Mouse (Mus musculus) stomach, postnatal 0 days (tissue): Measurements from ENCODE around the gene Tomm40l. TPM values are rescaled to one million over a fixed set of nuclear protein-coding genes. Genes with fewer than 3 reads are reported as not detected.

Experiments used
- ATAC-seq: fragments of 200-750 bp; cut with Nextera tagmentation; 2 replicates; pipeline ENCODE4 v1.8.0; 2017; ENCODE audit not compliant: low FRiP score, low TSS enrichment
- DNase-seq: peaks from one replicate; pipeline ENCODE4 v3.0.0-alpha.2; 2016; ENCODE audit warnings: low spot score
- H3K27ac ChIP-seq: fragments of 300-500 bp; sonication (generic); replicated peaks from 2 replicates; pipeline ENCODE4 v1.5.1; 2014; ENCODE audit warnings: mild to moderate bottlenecking, control low read depth
- H3K27me3 ChIP-seq: fragments of 300-500 bp; sonication (generic); 2 replicates; pipeline ENCODE4 v1.6.1; 2014; ENCODE audit warnings: low read length; ENCODE audit not compliant: control insufficient read depth, insufficient read depth
- H3K36me3 ChIP-seq: fragments of 300-500 bp; sonication (generic); 2 replicates; pipeline ENCODE4 v1.6.1; 2014; ENCODE audit warnings: low read length, mixed read lengths; ENCODE audit not compliant: control insufficient read depth, insufficient read depth
- H3K4me1 ChIP-seq: fragments of 300-500 bp; sonication (generic); replicated peaks from 2 replicates; pipeline ENCODE4 v1.6.1; 2014; ENCODE audit warnings: antibody characterized with exemption; ENCODE audit not compliant: control insufficient read depth, insufficient read depth
- H3K4me2 ChIP-seq: fragments of 300-500 bp; sonication (generic); replicated peaks from 2 replicates; pipeline ENCODE4 v1.6.1; 2014; ENCODE audit warnings: low read depth, mild to moderate bottlenecking, control low read depth, moderate library complexity
- H3K4me3 ChIP-seq: fragments of 300-500 bp; sonication (generic); 2 replicates; pipeline ENCODE4 v1.5.1; 2014; ENCODE audit warnings: low read depth, low read length, control low read depth
- H3K9ac ChIP-seq: fragments of 300-500 bp; sonication (generic); 2 replicates; pipeline ENCODE4 v1.6.1; 2014; ENCODE audit warnings: mild to moderate bottlenecking, low read length, control low read depth, mixed read lengths
- H3K9me3 ChIP-seq: fragments of 300-500 bp; sonication (generic); 2 replicates; pipeline ENCODE4 v1.6.1; 2016; ENCODE audit warnings: low read length; ENCODE audit not compliant: control insufficient read depth
- CTCF ChIP-seq: IDR thresholded peaks from 2 replicates; pipeline ENCODE4 v1.5.1; 2016; ENCODE audit warnings: antibody characterized with exemption, low read depth, mild to moderate bottlenecking, moderate library complexity
- EP300 ChIP-seq: optimal IDR thresholded peaks from 2 replicates; pipeline ENCODE3; 2016; ENCODE audit warnings: antibody characterized with exemption
- WGBS: fragments of 180-500 bp; shearing (Covaris S2); extraction: QIAGEN DNeasy Blood & Tissue Kit; methylation state at CpG from one replicate; pipeline ENCODE4 v1.1.7; 2014; 5-methylcytosine and 5-hydroxymethylcytosine counted together
- polyA plus RNA-seq: library from polyadenylated mRNA; unstranded; fragments of >200 nt; fragmentation: Nextera tagmentation; extraction: Ambion mirVana; gene quantifications from 2 replicates; pipeline ENCODE4 v1.2.1, GENCODE M21; 2015

Tomm40l gene
- polyA plus RNA-seq, 1 experiment from 2014 or later: 19.6 TPM

DNA sequence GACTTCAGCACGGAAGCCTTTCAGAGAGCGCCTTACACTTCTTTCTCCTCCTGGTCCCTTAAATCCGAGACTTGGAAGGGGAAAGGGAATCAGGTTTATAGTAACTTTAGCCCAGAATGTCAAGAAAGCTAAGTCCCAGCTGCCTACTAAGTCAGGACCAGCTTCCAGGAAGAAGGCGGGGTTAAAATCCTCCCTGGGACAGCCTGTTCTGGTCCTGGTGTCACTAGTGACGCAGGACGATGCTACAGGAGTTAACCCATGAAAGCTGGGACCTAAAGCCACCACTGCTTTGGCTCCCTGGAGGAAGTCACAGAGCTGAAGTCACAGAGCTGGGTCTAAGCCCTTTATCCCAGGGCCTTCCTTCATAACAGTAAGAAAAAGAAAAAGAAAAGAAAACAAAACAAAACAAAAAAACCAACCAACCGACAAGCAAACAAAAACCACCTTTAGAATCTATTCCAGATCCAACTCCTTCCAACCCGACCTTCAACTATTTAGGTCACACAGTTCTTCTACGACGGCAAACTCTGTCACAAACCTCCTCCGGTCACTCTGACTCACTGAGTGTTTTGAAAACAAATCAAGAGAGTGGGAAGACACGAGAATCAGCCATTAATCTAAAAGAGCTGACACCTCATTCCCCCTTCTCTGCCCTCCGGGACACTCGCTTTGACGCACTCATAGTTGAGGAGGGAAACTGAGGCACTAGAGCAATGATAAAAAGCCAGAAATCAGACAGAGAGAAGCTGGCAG lies 17.9 kb upstream of the Tomm40l start:
- DNase-seq: no peak
- peak; percentile 63; the same call in 1 of the 2 replicates for ATAC-seq
- WGBS: 51% methylated on average over 15 of the region's 15 CpGs

GRCm38 (mm10) chr1:171238463-171238862 lies 16.1 kb upstream of the Tomm40l start:
- Histone ChIP-seq H3K4me1 (no peaks in the 10 kb centered on the region), H3K27me3 (no peaks in the 10 kb centered on the region), H3K4me2 (no peak overlapping the region), H3K36me3 (peaks cover 35% of the 10 kb centered on the region), H3K4me3 (no peak overlapping the region), H3K9ac (no peak overlapping the region), H3K9me3 (no peaks in the 10 kb centered on the region), H3K27ac (no peak overlapping the region)
- ATAC-seq: 0 out of 2 replicates have a peak, but pooled peaks have one; percentile 48
- TF ChIP-seq CTCF (peak; percentile 90), EP300 (no peak)
- 76% methylated on average over 14 of the region's 14 CpGs for WGBS
- DNase-seq: peak; percentile 82

More for the DNA sequence above, 17.9 kb upstream of the Tomm40l start:
- H3K4me2 ChIP-seq: no peak overlapping the region
- H3K9me3 ChIP-seq: no peaks in the 10 kb centered on the region
- TF ChIP-seq CTCF (no peak), EP300 (no peak)
- H3K36me3 ChIP-seq: peaks cover 25% of the 10 kb centered on the region
- no peaks in the 10 kb centered on the region for H3K4me1 ChIP-seq
- no peaks in the 10 kb centered on the region for H3K27me3 ChIP-seq
- no peak overlapping the region for H3K9ac ChIP-seq
- H3K27ac ChIP-seq: peak overlapping the region; percentile 75; the same call in 1 of the 2 replicates
- no peak overlapping the region for H3K4me3 ChIP-seq

DNA sequence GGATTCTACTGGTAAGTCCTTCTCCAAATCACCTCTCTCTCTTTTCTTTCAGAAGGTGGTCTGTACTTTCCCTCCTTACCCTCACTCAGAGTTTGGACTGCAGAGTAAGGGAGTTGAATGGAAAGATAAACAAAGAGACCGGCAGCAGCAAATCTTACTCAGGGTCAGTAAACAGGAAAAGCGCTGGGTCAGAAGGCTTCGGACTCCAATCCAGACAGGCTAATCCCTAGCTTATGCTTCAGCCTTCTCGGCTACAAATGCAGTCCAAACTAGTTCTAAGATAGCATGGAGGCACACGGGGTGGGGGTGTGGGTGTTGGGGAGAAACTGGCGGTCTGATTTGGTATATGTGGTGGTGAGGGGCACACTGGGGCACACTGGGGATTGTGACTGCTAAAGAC lies 15.1 kb upstream of the Tomm40l start:
- H3K4me3 ChIP-seq: no peak overlapping the region
- 54% methylated on average over 6 of the region's 6 CpGs for WGBS
- DNase-seq: no peak
- peaks cover 35% of the 10 kb centered on the region for H3K36me3 ChIP-seq
- no peak overlapping the region for H3K4me2 ChIP-seq
- ATAC-seq: no peak
- no peaks in the 10 kb centered on the region for H3K9me3 ChIP-seq
- no peaks in the 10 kb centered on the region for H3K4me1 ChIP-seq
- no peaks in the 10 kb centered on the region for H3K27me3 ChIP-seq
- H3K9ac ChIP-seq: no peak overlapping the region
- H3K27ac ChIP-seq: peak overlapping the region; percentile 13; the same call in 1 of the 2 replicates
- TF ChIP-seq CTCF (no peak), EP300 (no peak)

DNA sequence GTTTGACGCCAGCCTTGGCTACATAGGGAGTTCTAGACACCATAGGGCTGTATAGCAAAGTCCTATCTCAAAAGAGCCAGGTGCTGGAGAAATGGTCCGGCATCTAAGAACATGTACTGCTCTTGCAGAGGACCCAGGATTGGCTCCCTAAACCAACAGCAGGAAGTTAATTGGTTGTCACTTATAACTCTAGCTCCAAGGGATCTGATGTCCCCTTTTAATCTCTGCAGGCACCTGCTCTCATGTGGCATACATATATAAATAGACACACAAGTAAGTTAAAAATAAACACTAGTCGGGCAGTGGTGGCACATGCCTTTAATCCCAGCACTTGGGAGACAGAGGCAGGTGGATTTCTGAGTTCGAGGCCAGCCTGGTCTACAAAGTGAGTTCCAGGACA lies 13.5 kb upstream of the Tomm40l start:
- H3K27me3 ChIP-seq: no peaks in the 10 kb centered on the region
- no peaks in the 10 kb centered on the region for H3K9me3 ChIP-seq
- no peak overlapping the region for H3K9ac ChIP-seq
- no peaks in the 10 kb centered on the region for H3K4me1 ChIP-seq
- 73% methylated on average over 4 of the region's 4 CpGs for WGBS
- H3K36me3 ChIP-seq: peaks cover 35% of the 10 kb centered on the region
- DNase-seq (no peak), ATAC-seq (no peak)
- TF ChIP-seq EP300 (no peak), CTCF (no peak)
- H3K27ac ChIP-seq: no peak overlapping the region
- no peak overlapping the region for H3K4me3 ChIP-seq
- H3K4me2 ChIP-seq: no peak overlapping the region

DNA sequence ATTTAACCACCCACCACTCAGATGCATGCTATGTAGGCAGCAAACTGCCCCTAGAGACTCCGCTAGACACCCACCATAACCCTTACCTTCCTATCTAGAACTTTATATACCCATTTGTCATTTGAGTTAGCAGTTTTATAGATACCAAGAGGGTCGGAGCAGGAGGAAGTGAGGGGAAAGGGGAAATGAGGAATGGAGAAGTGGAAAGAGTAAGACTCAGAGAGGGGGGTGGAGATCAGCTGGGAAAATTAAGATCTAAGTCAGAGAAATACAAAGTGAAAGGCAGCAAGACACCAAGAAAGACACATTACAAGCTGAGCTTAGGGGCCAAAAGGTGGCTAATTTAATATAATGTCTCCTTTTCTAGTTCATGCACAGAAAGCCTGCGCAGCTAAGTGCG lies 12.2 kb upstream of the Tomm40l start:
- TF ChIP-seq CTCF (no peak), EP300 (no peak)
- H3K36me3 ChIP-seq: peaks cover 35% of the 10 kb centered on the region

GRCm38 (mm10) chr1:171234126-171234525 lies 11.8 kb upstream of the Tomm40l start, which contains the start of gene Fcer1g:
TSS of gene Fcer1g (minus strand) at chr1:171234365.
- Histone ChIP-seq H3K4me2 (no peak within 1 kb of the TSS), H3K9me3 (no peaks in the 10 kb centered on the region), H3K4me1 (no peaks in the 10 kb centered on the region), H3K9ac (no peak within 1 kb of the TSS), H3K4me3 (no peak within 1 kb of the TSS), H3K27me3 (no peaks in the 10 kb centered on the region), H3K36me3 (peaks cover 34% of the 10 kb centered on the region), H3K27ac (0 out of 2 replicates have a peak within 1 kb of the TSS, but pooled peaks have one; percentile 5)
- WGBS: 79% methylated on average over 14 of the region's 14 CpGs
- DNase-seq (no peak), ATAC-seq (no peak)
- TF ChIP-seq EP300 (no peak), CTCF (no peak)

More for the DNA sequence above, 12.2 kb upstream of the Tomm40l start:
- Histone ChIP-seq H3K4me3 (no peak overlapping the region), H3K27ac (no peak overlapping the region), H3K27me3 (no peaks in the 10 kb centered on the region), H3K9me3 (no peaks in the 10 kb centered on the region), H3K4me1 (no peaks in the 10 kb centered on the region), H3K4me2 (no peak overlapping the region), H3K9ac (no peak overlapping the region)
- DNase-seq (no peak), ATAC-seq (no peak)
- 86% methylated on average over 4 of the region's 4 CpGs for WGBS
